Mouse (Mus musculus): ENCODE data around the gene Ggps1. TPM values are rescaled to one million over a fixed set of nuclear protein-coding genes. Genes with fewer than 3 reads are reported as not detected.
"Not testable (repeated sequence)": the region's sequence is repeated elsewhere in the genome, so short reads cannot be mapped to it uniquely, and the experiment has no call there.

Ggps1 gene
- total RNA-seq, 1 experiment from 2014 or later: 35.2 TPM

DNA sequence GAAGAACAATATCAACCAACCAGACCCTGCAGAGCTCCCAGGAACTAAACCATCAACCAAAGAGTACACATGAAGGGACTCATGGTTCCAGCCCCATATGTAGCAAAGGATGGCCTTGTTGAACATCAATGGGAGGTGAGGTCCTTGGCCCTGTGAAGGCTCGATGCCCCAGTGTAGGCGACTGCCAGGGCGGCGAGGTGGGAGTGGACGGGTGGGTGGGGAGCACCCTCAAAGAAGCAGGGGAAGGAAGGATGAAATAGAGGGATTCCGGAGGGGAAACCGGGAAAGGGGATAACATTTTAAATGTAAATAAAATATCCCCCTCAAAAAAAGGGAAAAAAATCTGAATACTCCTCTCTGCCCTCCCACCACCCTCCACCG lies 24.4 kb downstream of the Ggps1 start:
- no peak for DNase-seq

DNA sequence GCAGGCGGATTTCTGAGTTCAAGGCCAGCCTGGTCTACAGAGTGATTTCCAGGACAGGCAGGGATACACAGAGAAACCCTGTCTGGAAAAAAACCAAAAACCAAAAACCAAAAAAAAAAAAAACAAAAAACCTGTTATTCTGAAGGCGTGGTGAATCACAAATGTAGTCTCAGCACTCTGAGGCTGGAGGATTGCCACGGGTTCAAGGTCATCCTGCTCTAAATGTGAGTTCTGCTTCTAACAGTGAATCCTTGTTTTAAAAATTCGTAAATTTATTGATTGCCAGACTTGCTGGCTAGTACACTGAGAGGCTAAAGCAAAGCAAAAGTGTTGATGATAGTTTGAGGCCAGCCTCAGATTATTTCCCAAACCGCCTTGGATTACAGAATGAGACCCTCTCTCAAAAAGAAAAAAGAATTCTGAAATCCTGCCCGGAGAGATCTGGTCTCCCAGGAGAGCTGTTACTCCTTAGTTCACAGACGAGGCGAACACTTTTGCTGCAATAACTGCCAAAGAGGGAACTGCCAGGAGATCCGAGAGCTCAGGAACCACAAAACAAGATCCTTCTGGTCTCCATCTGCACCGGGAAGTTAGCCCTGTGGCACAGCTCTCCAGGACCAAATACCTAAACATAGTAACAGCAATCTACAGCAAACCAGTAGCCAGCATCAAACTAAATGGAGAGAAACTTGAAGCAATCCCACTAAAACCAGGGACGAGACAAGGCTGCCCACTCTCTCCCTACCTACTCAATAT lies 27.2 kb downstream of the Ggps1 start:
- peak; percentile 57 for DNase-seq

DNA sequence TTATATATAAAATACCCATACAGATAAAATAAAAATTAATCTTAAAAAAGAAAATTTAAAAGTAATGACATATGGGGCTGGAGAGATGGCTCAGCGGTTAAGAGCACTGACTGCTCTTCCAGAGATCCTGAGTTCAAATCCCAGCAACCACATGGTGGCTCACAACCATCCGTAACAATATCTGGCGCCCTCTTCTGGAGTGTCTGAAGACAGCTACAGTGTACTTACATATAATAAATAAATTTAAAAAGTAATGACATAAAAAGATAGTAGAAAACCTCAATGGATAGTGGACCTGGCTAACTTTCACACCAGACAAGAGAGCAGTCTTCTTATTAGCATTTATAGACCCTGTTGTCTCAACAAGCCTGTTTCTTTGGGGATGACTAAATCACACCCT lies 27.9 kb downstream of the Ggps1 start:
- not testable (repeated sequence) for DNase-seq

DNA sequence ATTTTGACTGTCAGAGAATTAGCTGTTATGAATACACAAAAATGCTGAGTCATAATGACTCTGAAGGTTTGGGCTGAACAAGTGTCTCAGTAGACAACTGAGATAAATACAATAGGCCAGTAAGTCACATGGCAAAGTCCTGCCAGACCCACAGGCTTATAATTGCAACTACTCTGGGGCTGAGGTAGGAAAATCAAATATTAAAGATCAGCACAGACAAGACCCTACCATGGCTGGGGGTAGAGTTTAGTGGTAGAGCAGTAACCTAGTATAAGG lies 29.3 kb downstream of the Ggps1 start:
- no peak for DNase-seq

DNA sequence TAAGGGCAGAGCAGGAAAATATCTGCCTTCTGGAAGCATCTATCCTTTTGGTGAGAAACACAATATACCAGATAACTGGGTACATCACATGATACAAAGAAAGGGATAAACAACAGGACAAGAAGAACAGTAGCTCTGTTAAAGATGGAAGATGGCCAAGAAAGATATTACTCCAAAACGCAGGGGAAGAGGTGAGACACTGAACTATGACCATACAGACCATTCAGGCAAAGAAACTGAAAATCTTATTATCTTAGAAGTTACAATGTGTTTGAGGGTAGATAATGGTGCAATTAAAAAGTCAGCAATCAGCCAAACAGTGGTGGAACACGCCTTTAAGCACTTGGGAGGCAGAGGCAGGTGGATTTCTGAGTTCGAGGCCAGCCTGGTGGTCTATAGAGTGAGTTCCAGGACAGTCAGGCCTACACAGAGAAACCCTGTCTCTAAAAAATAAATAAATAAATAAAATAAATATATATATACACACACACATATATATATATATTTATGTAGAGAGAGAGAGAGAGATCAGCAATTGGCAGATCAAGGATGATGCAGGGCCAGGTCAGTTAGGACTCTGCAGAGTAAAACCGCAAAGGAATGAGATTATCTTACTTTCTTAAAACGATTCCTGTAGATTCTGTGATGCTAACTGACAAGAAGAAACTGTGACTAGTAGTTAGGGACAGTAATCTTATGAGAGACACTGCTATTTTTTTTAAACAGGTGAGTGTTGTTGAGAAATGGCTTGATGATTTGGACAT lies 29.8 kb downstream of the Ggps1 start:
- no peak for DNase-seq

DNA sequence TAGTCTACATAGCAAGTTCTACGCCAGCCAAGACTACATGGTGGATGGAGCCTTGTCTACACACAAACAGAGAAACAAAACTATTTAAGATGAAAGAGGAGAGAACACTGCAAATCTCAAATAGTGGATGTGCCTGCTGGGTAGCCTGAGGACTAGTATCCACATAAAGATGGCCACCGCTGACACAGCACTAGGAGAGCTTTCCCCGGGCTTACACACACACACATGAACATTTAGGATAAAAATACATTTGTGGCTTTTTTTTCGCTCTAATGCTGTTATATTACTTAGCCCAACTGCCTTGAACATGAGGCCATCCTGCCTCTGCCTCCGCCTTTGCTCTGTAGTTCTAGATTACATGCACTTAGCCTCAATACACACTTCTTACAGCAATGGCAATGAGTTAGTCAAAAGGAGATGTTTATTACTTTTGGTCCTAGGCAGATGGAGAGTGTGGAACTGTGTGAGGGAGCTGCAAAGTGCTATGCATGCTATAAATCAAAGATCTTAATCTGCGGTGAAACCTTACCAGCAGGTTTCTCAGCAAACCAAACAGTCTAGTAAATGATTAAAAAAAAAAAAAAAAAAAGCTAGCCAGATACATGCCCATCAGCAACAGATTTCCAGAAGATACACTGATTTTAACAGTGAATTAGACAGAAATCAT lies 37.0 kb downstream of the Ggps1 start:
- no peak for DNase-seq

DNA sequence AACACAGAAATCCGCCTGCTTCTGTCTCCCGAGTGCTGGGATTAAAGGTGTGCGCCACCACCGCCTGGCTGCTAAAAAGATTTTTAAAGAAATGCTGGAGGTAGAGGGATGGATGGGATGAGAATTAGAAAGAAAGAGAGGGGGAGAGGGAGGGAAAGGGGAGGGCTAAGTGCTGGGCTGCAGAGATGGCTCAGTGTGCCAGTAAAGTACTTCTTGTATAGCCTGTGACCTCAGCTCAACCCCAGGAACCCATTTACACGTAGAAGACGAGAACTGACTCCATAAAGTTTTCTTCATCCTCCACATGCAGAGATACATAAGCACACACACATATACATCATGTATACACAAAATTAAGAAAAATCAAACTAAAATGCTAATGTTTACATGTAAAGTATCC lies 37.7 kb downstream of the Ggps1 start:
- no peak for DNase-seq

DNA sequence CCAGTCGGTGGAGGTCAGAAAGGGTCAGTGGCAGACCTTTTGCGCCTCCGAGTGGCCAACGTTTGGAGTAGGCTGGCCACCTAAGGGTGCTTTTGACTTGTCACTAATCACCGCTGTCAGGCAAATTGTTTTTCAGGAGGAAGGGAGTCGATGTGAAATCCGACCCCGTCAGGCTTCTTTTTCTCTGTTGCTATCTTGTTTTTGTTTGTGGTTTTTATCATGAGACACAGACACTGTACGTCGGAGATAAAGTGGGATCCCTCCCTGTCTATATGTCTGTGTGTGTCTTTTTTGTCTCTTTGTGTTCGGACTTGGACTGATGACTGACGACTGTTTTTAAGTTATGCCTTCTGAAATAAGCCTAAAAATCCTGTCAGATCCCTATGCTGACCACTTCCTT lies 41.9 kb downstream of the Ggps1 start:
- not testable (repeated sequence) for DNase-seq

DNA sequence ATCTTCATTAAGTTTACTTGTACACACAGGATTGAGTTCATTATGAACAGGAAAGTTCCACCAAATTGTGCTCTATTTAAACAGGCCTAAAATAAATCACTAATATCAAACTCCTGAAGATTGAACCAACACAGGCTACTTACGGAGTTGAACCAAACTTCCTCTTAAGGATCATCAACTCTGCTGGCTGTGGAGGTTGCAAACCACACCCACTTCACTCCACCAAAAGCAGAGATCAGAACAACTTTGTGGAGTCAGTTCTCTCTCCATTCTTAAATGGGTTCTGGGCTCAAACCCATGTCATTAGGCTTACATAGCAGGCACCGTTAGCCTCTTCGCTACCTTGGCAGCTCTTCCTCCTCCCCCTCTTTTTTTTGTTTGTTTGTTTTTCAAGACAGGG lies 44.4 kb downstream of the Ggps1 start:
- DNase-seq: no peak

DNA sequence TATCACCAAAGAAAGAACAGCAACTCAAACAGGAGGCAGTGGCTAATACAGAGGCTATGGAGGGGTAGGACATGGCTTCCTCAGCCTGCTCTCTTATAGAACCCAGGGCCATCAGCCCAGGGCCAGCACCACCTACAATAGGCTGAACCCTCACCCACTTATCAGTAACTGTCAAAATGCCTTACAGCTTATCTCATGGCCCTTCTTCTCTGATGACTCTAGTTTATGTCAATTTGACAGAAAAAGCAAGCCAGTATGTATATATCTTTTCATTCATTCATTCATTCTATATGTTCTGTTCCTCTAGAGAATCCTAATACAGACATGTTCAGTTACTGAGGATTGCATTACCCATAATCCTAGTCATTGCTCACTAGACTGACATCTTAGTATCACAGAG lies 45.0 kb downstream of the Ggps1 start:
- no peak for DNase-seq

DNA sequence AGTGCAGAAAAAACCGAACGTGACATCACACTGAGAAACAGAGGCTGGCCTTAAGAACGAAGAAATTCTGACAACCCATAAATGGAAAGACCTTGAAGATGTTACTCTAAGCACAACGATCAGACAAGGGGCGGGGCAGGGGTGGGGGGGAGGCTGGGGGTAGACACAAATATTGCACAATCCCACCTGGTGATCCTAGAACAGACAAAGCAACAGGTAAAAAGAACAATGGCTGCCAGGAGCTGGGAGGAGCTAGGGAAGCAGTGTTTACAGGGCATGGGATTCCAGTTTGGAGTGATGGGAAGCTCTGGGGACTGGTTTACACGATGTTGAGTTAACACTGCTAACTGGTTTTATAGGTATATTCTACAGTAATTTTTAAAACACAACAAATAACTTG lies 47.7 kb downstream of the Ggps1 start:
- DNase-seq: no peak

DNA sequence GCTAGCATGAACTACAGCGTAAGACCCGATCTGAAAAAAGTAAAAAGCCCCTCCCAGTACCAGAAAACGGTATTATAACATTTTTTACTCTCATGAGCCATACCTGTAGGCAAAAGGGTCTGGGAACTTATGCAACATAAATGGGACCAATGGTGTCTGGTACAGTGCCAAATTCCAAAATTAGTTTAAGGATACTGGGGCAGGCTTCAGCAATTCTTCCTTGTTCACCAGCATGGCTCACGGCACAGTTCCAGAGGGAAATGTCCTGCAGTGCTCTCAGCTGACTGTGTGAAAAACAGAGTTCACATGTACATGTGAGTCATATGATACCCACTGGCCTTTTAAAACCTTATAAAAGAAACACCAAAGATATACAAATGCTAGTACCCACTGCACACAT lies 48.7 kb downstream of the Ggps1 start:
- no peak for DNase-seq

DNA sequence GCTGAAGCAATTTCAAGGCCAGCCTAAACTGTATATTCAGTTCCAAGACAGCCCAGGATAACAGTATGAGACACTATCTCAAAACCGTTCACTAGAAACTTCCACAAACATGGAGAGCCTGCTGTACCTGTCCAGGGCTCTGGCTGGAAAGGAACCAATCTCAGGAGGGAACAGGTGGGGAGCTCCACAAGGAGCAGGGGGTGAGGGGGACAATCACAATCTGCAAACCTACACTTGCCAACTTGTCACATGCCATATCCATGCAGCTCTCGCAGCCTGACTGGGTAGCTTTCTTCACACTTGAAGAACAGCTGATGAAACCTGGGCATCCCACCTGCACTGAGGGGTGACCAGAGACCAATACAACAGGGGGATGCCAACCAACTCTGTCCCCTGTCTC lies 49.3 kb downstream of the Ggps1 start:
- DNase-seq: no peak

DNA sequence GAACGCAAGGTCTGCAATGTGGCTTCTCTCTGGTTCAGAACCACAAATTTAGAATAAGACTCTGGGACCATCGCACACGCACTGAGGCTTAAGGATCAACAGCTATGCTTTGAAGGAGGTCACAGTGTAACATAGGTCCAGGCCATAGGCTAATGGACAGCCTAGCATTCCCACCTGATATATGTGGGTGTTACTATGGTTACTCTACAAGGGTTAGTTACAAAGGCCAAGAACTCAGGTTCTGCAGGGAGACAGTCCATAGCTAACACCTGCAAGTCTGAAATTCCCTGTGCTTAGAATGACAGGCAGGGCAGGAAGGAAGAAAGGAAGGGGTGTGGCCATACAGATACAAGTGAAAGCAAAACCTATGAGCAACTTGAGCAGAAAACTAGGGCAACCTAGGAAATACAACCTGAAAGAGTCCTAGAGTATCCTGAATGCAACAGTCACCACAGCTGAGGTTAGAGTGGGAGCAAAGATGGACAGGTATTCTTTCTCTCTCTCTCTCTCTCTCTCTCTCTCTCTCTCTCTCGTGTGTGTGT lies 51.8 kb downstream of the Ggps1 start:
- DNase-seq: no peak

DNA sequence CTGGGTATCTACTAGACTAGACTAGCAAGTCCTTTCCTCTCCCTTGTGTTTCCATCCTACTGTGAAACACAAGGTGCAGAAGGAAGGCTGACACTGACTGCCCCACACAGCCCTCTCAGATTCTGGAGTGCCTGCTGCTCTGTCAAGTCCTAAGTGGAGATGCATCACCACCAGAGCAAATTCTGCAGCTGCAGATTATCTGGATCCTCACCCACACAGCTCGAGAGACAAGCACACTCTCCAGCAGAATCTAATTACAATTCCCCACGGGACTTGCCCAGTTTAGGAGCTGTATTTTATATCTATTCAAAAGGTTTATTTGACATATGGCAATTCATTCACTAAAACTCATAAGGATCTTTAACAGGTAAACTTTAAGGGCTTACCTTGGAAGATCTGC lies 57.2 kb downstream of the Ggps1 start:
- no peak for DNase-seq

DNA sequence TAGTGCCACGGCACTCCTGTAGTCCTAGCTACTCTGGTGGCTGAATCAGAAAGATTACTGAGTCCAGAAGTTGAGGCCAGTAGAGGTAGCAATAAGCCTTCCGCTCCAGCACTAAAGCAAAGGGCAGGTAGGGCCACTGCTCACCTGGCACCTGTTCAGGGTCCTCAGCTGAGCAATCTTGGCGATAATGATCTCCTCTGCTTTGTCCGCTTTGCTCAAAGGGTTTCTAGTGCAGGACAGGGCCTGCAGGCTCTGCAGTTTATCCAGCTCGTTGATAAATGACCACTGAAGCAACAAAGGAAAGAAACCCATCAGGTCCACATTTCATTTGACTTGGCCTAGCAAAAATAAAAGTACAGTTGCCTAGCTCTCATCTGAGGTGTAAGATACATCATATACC lies 58.3 kb downstream of the Ggps1 start:
- no peak for DNase-seq

DNA sequence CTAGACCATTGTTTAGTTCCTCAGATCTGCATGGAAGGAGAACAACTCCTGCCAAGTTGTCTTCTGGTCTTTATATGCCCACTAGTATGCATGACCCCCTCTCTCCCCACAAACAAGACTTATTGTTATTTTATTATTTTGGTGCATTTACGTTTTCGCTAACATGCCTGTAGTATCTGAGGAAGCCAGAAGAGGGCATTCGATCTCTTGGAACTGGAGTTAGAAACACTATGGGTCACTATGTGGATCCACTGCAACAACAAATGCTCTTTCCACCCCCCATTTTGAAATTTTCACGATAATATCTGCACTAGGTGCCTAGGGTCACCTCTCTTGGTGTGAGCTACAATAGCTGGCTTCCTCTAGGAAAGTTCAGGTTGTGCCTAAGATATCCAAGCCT lies 59.2 kb downstream of the Ggps1 start:
- peak; percentile 21 for DNase-seq

DNA sequence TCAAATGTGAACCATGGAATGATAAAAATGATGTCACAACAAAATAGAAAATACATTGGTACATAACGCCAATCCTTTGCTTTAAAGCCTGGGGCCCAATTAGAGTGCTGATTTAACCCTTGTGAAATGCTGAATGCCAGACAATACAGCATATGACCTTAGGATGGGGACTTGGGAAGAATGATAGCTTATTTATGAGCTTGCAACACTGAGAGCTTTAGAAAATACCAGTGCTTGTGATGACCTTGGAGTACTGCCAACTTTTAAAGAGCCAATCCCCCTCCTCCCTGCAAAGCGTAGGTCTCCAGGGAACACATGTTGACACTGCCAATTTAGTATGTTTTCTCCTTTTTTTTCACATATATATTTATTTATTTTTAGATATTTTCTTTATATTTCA lies 60.6 kb downstream of the Ggps1 start:
- peak; percentile 50 for DNase-seq

Other genes with a start within 250 kb of the Ggps1 start
- gene B3galnt2, start 109.0 kb downstream of the Ggps1 start, total RNA-seq (2021): 19.2 and 21.1 TPM in 2 replicates
- gene Tbce, start 23.9 kb downstream of the Ggps1 start, total RNA-seq (2021): 34.2 and 44.2 TPM in 2 replicates
- 33.4 and 37.9 TPM in 2 replicates for gene Arid4b, start 256 bp downstream of the Ggps1 start, total RNA-seq (2021)